Mouse (Mus musculus) testis, adult 10 weeks (tissue): ENCODE data around the gene Ncor1. TPM values are rescaled to one million over a fixed set of nuclear protein-coding genes. Genes with fewer than 3 reads are reported as not detected.

ENCODE experiments used
- polyA plus RNA-seq: library from polyadenylated mRNA; stranded (reverse); fragments of 350-450 nt; fragmentation: Illumina TruSeq; extraction: RNeasy Lipid Tissue Mini Kit (QIAGEN cat#74804); gene quantifications from one replicate; pipeline ENCODE4 v1.2.3, GENCODE M21; 2014; ENCODE audit warnings: low read depth, low replicate concordance

Ncor1 gene
- 143 TPM for polyA plus RNA-seq

DNA sequence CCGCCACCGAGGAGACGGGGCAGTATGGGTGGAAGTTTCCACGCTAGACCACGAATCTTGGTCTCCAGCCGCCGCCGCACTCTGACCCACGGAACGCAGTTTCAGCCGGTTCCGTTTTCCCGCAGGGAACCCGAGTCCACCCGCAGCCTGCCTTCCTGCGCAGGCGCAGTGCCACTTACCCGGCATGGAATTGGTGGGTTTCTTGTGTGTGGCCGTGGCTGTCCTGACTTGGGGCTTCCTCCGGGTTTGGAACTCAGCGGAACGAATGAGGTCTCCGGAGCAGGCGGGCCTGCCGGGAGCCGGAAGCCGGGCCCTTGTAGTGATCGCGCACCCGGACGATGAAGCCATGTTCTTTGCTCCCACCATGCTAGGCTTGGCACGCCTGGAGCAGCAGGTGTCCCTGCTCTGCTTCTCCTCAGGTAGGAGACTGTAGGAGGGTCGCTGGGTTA is at the start of gene Ncor1, which contains the start of gene Pigl:
Ncor1 (minus strand) TSS at position 266 of the 449 bp plus-strand sequence.
Pigl (plus strand) TSS at position 185 of the 449 bp plus-strand sequence.

DNA sequence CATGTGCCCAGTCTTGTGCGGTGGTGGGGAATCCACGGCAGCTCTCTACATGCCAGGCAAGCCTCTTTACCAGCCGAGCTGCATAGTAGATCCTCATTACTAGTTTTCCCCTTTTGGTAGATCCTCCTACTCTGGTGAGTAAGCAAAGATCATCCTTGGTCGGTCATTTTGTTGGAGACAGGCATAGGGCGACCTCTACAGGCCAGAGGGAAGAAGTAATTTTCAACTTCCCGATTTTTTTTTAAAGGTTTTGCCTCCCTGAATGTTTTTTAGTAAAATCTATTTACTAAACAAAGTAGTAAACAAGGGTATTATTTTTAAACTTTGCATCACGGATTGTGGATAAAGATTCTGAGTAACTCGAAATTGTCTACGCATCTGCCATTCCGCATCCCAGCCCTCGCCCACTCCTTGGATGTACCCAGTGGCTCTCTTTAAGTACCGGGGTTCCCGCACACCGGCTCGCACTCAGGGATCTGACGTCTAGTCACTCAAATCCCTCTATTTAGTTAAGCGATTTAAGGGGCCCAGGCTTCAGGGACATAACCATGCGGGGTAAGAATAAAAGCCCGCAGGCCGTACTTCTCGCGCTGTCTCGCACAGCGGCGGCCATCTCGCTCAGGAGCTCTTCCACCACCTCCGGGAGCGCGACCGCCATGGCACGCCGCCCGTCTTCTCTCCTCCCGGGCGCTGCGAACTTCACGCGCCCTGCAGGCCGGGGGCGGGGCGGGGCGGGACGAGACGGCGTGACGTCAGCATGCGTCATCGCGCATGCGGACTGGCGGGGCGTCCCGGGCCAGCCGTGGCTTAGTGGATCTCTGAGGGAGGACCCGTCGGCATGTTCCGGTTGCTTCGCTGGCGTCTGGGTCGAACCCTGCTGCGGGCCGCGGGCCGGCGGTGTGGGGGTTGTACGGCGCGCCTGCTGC is 177.4 kb downstream of the Ncor1 start, which contains the start of the genes Zswim7 and Ttc19:
Zswim7 (minus strand) TSS at position 701 of the 926 bp plus-strand sequence.
Ttc19 (plus strand) TSS at position 799 of the 926 bp plus-strand sequence.

Other genes starting within 250 kb of the Ncor1 start
- 0.21 TPM for gene Adora2b, start 209.6 kb downstream of the Ncor1 start, polyA plus RNA-seq
- 18.3 TPM for gene Zswim7, start 177.2 kb downstream of the Ncor1 start, polyA plus RNA-seq
- 18.8 TPM for gene Ttc19, start 177.1 kb downstream of the Ncor1 start, polyA plus RNA-seq
- 2.3 TPM for gene Pigl, start 81 bp downstream of the Ncor1 start, polyA plus RNA-seq
- gene Cenpv, start 80.7 kb upstream of the Ncor1 start, polyA plus RNA-seq: 386 TPM
- 138 TPM for gene Ubb, start 92.6 kb upstream of the Ncor1 start, polyA plus RNA-seq
- gene Trpv2, start 115.9 kb upstream of the Ncor1 start, polyA plus RNA-seq: not detected
- gene Lrrc75a, start 190.0 kb upstream of the Ncor1 start, polyA plus RNA-seq: 7.3 TPM
- gene Mmgt2, start 190.1 kb upstream of the Ncor1 start, polyA plus RNA-seq: 2.9 TPM